Mouse (Mus musculus) CH12.LX (cell line): ENCODE measurements around the gene Slc25a34. TPM values are rescaled to one million over a fixed set of nuclear protein-coding genes. Genes with fewer than 3 reads are reported as not detected.

Experiments used
- DNase-seq: peaks from one replicate; pipeline ENCODE4 v3.0.0-alpha.2; 2013; ENCODE audit errors: extremely low read depth
- H3K27ac ChIP-seq: 2 replicates; pipeline ENCODE4 v1.5.1; 2012; ENCODE audit warnings: low read depth, mild to moderate bottlenecking, control low read depth, moderate library complexity; ENCODE audit not compliant: insufficient read depth
- H3K27me3 ChIP-seq: replicated peaks from 2 replicates; pipeline ENCODE3; 2012; ENCODE audit warnings: inconsistent platforms
- H3K36me3 ChIP-seq, 2 experiments: replicated peaks in 1 of 2; 2 replicates each; pipeline versions ENCODE3 to v1.6.1; 2012; ENCODE audit warnings: inconsistent platforms in 1 of 2, low read length in 1 of 2, mild to moderate bottlenecking in 1 of 2, mixed read lengths in 1 of 2, moderate library complexity in 1 of 2; ENCODE audit not compliant: control insufficient read depth in 1 of 2, insufficient read depth in 1 of 2
- H3K4me1 ChIP-seq, 2 experiments: 2 replicates each; pipeline ENCODE4 v1.6.1; 2012; ENCODE audit warnings: inconsistent platforms in 1 of 2, moderate library complexity in 1 of 2; ENCODE audit not compliant: insufficient read depth in 2 of 2, control insufficient read depth in 1 of 2
- H3K4me2 ChIP-seq: 2 replicates; pipeline ENCODE4 v1.6.1; 2012; ENCODE audit warnings: low read depth, mild to moderate bottlenecking, control low read depth; ENCODE audit not compliant: poor library complexity, insufficient read depth, severe bottlenecking
- H3K4me3 ChIP-seq, 3 experiments: fragments of 150-350 bp in 1 of 3; sonication (generic) in 1 of 3; replicated peaks in 1 of 3; 2 replicates each; pipeline versions ENCODE3 to v1.5.1; 2011 to 2012; ENCODE audit warnings: low read depth in 2 of 3, low read length in 2 of 3, mild to moderate bottlenecking in 2 of 3, moderate library complexity in 2 of 3, control low read depth in 1 of 3, improper control_type of control experiment in 1 of 3, inconsistent platforms in 1 of 3, mixed read lengths in 1 of 3; ENCODE audit not compliant: poor library complexity in 1 of 3
- H3K79me2 ChIP-seq: replicated peaks from 2 replicates; pipeline ENCODE4 v1.6.1; 2012; ENCODE audit warnings: mild to moderate bottlenecking, moderate library complexity; ENCODE audit not compliant: control insufficient read depth, poor library complexity, insufficient read depth, severe bottlenecking; ENCODE audit errors: extremely low read depth
- H3K9ac ChIP-seq: 2 replicates; pipeline ENCODE4 v1.6.1; 2012; ENCODE audit warnings: low read depth, mild to moderate bottlenecking, control low read depth, moderate library complexity; ENCODE audit not compliant: insufficient read depth
- H3K9me3 ChIP-seq: replicated peaks from 2 replicates; pipeline ENCODE3; 2012; ENCODE audit warnings: low read length, inconsistent platforms, mixed read lengths
- BHLHE40 ChIP-seq: IDR thresholded peaks from 2 replicates; pipeline ENCODE4 v1.6.1; 2011; ENCODE audit warnings: mild to moderate bottlenecking, low read depth, low read length, improper control_type of control experiment
- CHD2 ChIP-seq: IDR thresholded peaks from 2 replicates; pipeline ENCODE4 v1.6.1; 2011; ENCODE audit warnings: low read length, improper control_type of control experiment
- CTCF ChIP-seq, 2 experiments: IDR thresholded peaks in 1 of 2; conservative IDR thresholded peaks in 1 of 2; 2 replicates each; pipeline ENCODE4 v1.5.1; 2011 to 2012; ENCODE audit warnings: low read depth in 2 of 2, low read length in 2 of 2, improper control_type of control experiment in 1 of 2, inconsistent platforms in 1 of 2, mild to moderate bottlenecking in 1 of 2, moderate library complexity in 1 of 2
- EP300 ChIP-seq: IDR thresholded peaks from 2 replicates; pipeline ENCODE4 v1.6.1; 2011; ENCODE audit warnings: low read length, improper control_type of control experiment
- ETS1 ChIP-seq: conservative IDR thresholded peaks from 2 replicates; pipeline ENCODE4 v1.6.1; 2012; ENCODE audit warnings: low read depth, mild to moderate bottlenecking, inconsistent platforms, low read length, improper control_type of control experiment, moderate library complexity
- GABPA ChIP-seq: IDR thresholded peaks from 2 replicates; pipeline ENCODE4 v1.6.1; 2012; ENCODE audit warnings: low read depth, low read length, improper control_type of control experiment, inconsistent platforms; ENCODE audit not compliant: insufficient replicate concordance
- IRF4 ChIP-seq: IDR thresholded peaks from 2 replicates; pipeline ENCODE4 v1.6.1; 2014; ENCODE audit warnings: low read depth, mild to moderate bottlenecking, inconsistent platforms, low read length, improper control_type of control experiment
- JUN ChIP-seq: IDR thresholded peaks from 2 replicates; pipeline ENCODE4 v1.6.1; 2011; ENCODE audit warnings: low read depth, mild to moderate bottlenecking, low read length, improper control_type of control experiment, moderate library complexity; ENCODE audit not compliant: insufficient read depth
- KAT2A ChIP-seq: IDR thresholded peaks from 2 replicates; pipeline ENCODE4 v1.6.1; 2012; ENCODE audit warnings: low read length, improper control_type of control experiment, inconsistent platforms; ENCODE audit not compliant: insufficient replicate concordance
- MAZ ChIP-seq: IDR thresholded peaks from 2 replicates; pipeline ENCODE4 v1.6.1; 2012; ENCODE audit warnings: low read depth, mild to moderate bottlenecking, inconsistent platforms, low read length, improper control_type of control experiment, moderate library complexity
- MEF2A ChIP-seq: IDR thresholded peaks from 2 replicates; pipeline ENCODE4 v1.6.1; 2014; ENCODE audit warnings: low read depth, mild to moderate bottlenecking, inconsistent platforms, low read length, improper control_type of control experiment, borderline replicate concordance
- MXI1 ChIP-seq: IDR thresholded peaks from 2 replicates; pipeline ENCODE4 v1.6.1; 2011; ENCODE audit warnings: mild to moderate bottlenecking, low read depth, low read length, improper control_type of control experiment
- NELFE ChIP-seq: IDR thresholded peaks from 2 replicates; pipeline ENCODE4 v1.6.1; 2011; ENCODE audit warnings: low read depth, low read length, improper control_type of control experiment
- RAD21 ChIP-seq: IDR thresholded peaks from 2 replicates; pipeline ENCODE4 v1.6.1; 2011; ENCODE audit warnings: low read depth, mild to moderate bottlenecking, low read length, improper control_type of control experiment, moderate library complexity
- RCOR1 ChIP-seq: conservative IDR thresholded peaks from 2 replicates; pipeline ENCODE4 v1.6.1; 2012; ENCODE audit warnings: low read depth, mild to moderate bottlenecking, inconsistent platforms, low read length, improper control_type of control experiment
- SIN3A ChIP-seq: IDR thresholded peaks from 2 replicates; pipeline ENCODE4 v1.6.1; 2012; ENCODE audit warnings: low read length, improper control_type of control experiment, inconsistent platforms
- SMC3 ChIP-seq: IDR thresholded peaks from 2 replicates; pipeline ENCODE4 v1.6.1; 2011; ENCODE audit warnings: low read depth, low read length, improper control_type of control experiment
- TBP ChIP-seq: conservative IDR thresholded peaks from 2 replicates; pipeline ENCODE4 v1.6.1; 2011; ENCODE audit warnings: low read depth, low read length, improper control_type of control experiment
- USF1 ChIP-seq: IDR thresholded peaks from 2 replicates; pipeline ENCODE4 v1.6.1; 2014; ENCODE audit warnings: low read depth, mild to moderate bottlenecking, inconsistent platforms, low read length, improper control_type of control experiment
- USF2 ChIP-seq: conservative IDR thresholded peaks from 2 replicates; pipeline ENCODE4 v1.6.1; 2011; ENCODE audit warnings: low read depth, low read length, improper control_type of control experiment
- ZMIZ1 ChIP-seq: IDR thresholded peaks from 2 replicates; pipeline ENCODE4 v1.6.1; 2012; ENCODE audit warnings: low read depth, mild to moderate bottlenecking, inconsistent platforms, low read length, improper control_type of control experiment
- ZNF384 ChIP-seq: IDR thresholded peaks from 2 replicates; pipeline ENCODE4 v1.6.1; 2012; ENCODE audit warnings: low read depth, low read length, improper control_type of control experiment, inconsistent platforms
- dilution Hi-C: fragments of 300-500 bp; cut with MboI; formaldehyde crosslinking; loops from 2 replicates; pipeline ENCODE4 v1.14.3; 2020; ENCODE audit warnings: low sequenced_read_pairs; ENCODE audit not compliant: extremely low pct_unique_long_range_greater_than_20kb, extremely low pct_ligation_motif_present
- in situ Hi-C: fragments of 300-500 bp; cut with MboI; formaldehyde crosslinking; loops from 3 replicates; pipeline ENCODE4 v1.14.3; 2019; ENCODE audit warnings: low sequenced_read_pairs, low pct_ligation_motif_present, low pct_unique_long_range_greater_than_20kb, mixed read lengths
- polyA plus RNA-seq: library from polyadenylated mRNA; unstranded; fragments of >175 nt; gene quantifications from 2 replicates; pipeline ENCODE4 v1.2.1, GENCODE M21; 2012; ENCODE audit warnings: low read depth; ENCODE audit not compliant: insufficient read length
- total RNA-seq, 2 experiments: library from RNA; depleted of rRNA; stranded (reverse); fragments of 300-350 nt in 1 of 2; fragments of >200 nt in 1 of 2; gene quantifications; 2 replicates each; pipeline ENCODE4 v1.2.3; 2012 to 2014

The Slc25a34 gene
- total and polyA plus RNA-seq, 3 experiments: 0.23 to 1.7 (median 0.64) TPM

DNA sequence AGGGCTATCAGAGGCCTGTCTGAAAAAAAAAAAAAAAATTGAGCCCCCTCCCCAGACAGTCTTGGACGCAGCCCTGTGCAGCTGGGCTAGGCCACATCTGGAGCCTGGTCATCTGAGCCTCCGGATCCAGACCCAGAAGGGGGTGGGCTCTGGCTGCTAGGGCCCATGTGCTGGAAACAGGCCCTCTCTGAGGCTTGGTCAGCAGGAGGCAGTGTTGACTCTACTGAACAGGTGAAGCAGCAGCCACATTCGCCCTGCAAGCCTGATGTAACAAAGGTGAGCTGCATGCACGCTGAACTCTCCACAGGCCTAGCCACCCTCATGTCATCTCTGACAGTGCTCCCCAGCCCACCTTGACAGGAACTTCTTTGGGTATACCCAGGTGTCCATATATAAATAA is 36.1 kb upstream of the Slc25a34 start:
- peak; percentile 35 for DNase-seq
- H3K9ac ChIP-seq: no peak overlapping the region
- peaks cover 15 to 65% of the 10 kb centered on the region in 2 experiments for H3K4me1 ChIP-seq
- in situ Hi-C loops (loop anchor here (5.0 kb wide), 1 partner anchor 38 kb away; no protein-coding TSS in a partner anchor), dilution Hi-C loops (no loop called here)
- H3K36me3 ChIP-seq: peaks cover 2 to 28% of the 10 kb centered on the region in 2 experiments
- no peaks in the 10 kb centered on the region for H3K9me3 ChIP-seq
- no peak overlapping the region for H3K27ac ChIP-seq
- H3K79me2 ChIP-seq: peaks cover 13% of the 10 kb centered on the region; the same call in 1 of the 2 replicates
- H3K27me3 ChIP-seq: no peaks in the 10 kb centered on the region
- H3K4me3 ChIP-seq: no peak overlapping the region
- no peak overlapping the region for H3K4me2 ChIP-seq
- no peak for TF ChIP-seq ETS1
- no peak for TF ChIP-seq GABPA
- no peak for TF ChIP-seq IRF4
- TF ChIP-seq USF2: no peak
- TF ChIP-seq TBP: no peak
- peak; percentile 34 for TF ChIP-seq ZNF384
- no peak for TF ChIP-seq BHLHE40
- TF ChIP-seq CHD2: no peak
- no peak for TF ChIP-seq RCOR1
- TF ChIP-seq NELFE: no peak
- TF ChIP-seq MAZ: no peak
- TF ChIP-seq EP300: no peak
- TF ChIP-seq MEF2A: no peak
- TF ChIP-seq CTCF (conservative IDR thresholded peaks at IDR 0.05 in 1 of 2, IDR thresholded peaks at IDR 0.05 in 1 of 2; ENCODE audit: low read depth in 2 of 2, low read length in 2 of 2): peak in 1 of 2 experiments; percentile 54; a peak in 2 of 4 replicates
- TF ChIP-seq ZMIZ1: no peak
- no peak for TF ChIP-seq KAT2A
- no peak for TF ChIP-seq MXI1
- TF ChIP-seq RAD21: peak; percentile 34
- no peak for TF ChIP-seq JUN
- TF ChIP-seq SMC3: peak; percentile 19; the same call in 1 of the 2 replicates
- no peak for TF ChIP-seq SIN3A
- TF ChIP-seq USF1: no peak
